In the genomic region with DNA sequence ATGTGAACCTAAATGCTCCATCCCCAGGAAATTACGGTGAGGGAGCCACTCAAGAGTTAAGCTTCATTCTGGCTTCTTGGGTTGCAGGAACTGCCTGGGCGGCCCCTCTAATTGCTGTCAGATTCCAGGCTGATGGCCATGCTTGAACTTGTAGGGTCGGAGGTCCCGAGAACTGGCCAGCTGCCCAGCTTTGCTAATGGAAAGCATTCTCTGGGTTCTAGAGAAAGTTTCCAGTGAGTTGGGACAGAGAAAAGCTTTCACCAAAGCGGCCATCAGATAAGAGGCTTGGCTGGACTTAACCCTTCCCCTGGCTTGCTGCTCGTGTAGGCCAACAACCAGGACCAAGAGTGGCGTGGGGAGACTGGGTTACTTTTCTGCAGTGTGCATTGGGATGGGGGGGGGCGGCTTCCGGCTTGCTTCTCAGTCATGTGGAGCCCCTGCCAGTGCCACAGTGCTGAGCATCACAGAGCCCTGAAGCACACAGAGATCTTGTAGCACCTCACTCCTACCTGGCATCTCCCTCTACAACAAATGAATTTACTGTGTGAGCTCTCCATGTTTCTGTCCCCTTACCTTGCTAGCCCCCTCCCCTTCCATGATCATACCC, we compare ENCODE assay signal across 10 mouse cellular contexts. TPM values are rescaled to one million over a fixed set of nuclear protein-coding genes. Genes with fewer than 3 reads are reported as not detected.
DNase-seq lines count a peak whose midpoint lies in the region; ATAC-seq lines count a peak whose summit lies in the region.
"Had no signal": no experiment of that assay in that cellular context is flagged by ENCODE, and none has a peak within 500 bp of the region (broad histone marks: within the 10 kb centered on the region; RNA-seq: fewer than 3 reads in every experiment).

No protein-coding gene starts in this region.

- peaks cover 7% of the 10 kb centered on the region; the same call in 1 of the 2 replicates for H3K36me3 ChIP-seq in forebrain, embryonic 14.5 days (ENCODE audit: control insufficient read depth, insufficient read depth, low read length)
- H3K36me3 ChIP-seq in forebrain, embryonic 12.5 days (replicated peaks): 0 out of 2 replicates have a peak, but pooled peaks cover 3% of the 10 kb centered on the region
- no peaks in the 10 kb centered on the region for H3K36me3 ChIP-seq in heart, embryonic 11.5 days (ENCODE audit: control insufficient read depth, insufficient read depth, low read length)
- no peaks in the 10 kb centered on the region for H3K36me3 ChIP-seq in kidney, embryonic 14.5 days (ENCODE audit: control insufficient read depth, insufficient read depth, low read length)
- H3K36me3 ChIP-seq: limb, embryonic 15.5 days had no signal

- peak; percentile 63 for DNase-seq in forebrain, embryonic 14.5 days (ENCODE audit: low spot score)
- peak; percentile 91 for DNase-seq in Muller cell, postnatal 12 days (ENCODE audit: inconsistent ontology term)
- DNase-seq in lung, postnatal 14 days: peak; percentile 81
- no peak for DNase-seq in spleen, adult 18-20 months

- H3K27me3 ChIP-seq in forebrain, embryonic 14.5 days (replicated peaks; ENCODE audit: control insufficient read depth, insufficient read depth, low read length): no peaks in the 10 kb centered on the region
- no peaks in the 10 kb centered on the region for H3K27me3 ChIP-seq in forebrain, embryonic 12.5 days
- no peaks in the 10 kb centered on the region for H3K27me3 ChIP-seq in heart, embryonic 11.5 days (ENCODE audit: control insufficient read depth, insufficient read depth, low read length)
- no peaks in the 10 kb centered on the region for H3K27me3 ChIP-seq in kidney, embryonic 14.5 days (ENCODE audit: control insufficient read depth, insufficient read depth, low read length)

- no peak overlapping the region for H3K4me2 ChIP-seq in forebrain, embryonic 14.5 days (ENCODE audit: low read length)
- H3K4me2 ChIP-seq in forebrain, embryonic 12.5 days: no peak overlapping the region
- H3K4me2 ChIP-seq in heart, embryonic 11.5 days: no peak overlapping the region; the same call in 1 of the 2 replicates
- H3K4me2 ChIP-seq in kidney, embryonic 14.5 days (replicated peaks; ENCODE audit: low read depth, low read length): no peak overlapping the region; the same call in 1 of the 2 replicates
- H3K4me2 ChIP-seq: limb, embryonic 15.5 days had no signal

- H3K9ac ChIP-seq in forebrain, embryonic 14.5 days (ENCODE audit: low read length): no peak overlapping the region
- no peak overlapping the region for H3K9ac ChIP-seq in forebrain, embryonic 12.5 days
- no peak overlapping the region for H3K9ac ChIP-seq in heart, embryonic 11.5 days (ENCODE audit: low read depth, low read length)
- H3K9ac ChIP-seq in kidney, embryonic 14.5 days (ENCODE audit: low read depth, low read length): no peak overlapping the region
- H3K9ac ChIP-seq: limb, embryonic 15.5 days had no signal

- H3K4me3 ChIP-seq in forebrain, embryonic 14.5 days (ENCODE audit: low read depth, low read length): no peak overlapping the region
- no peak overlapping the region for H3K4me3 ChIP-seq in forebrain, embryonic 12.5 days (replicated peaks)
- H3K4me3 ChIP-seq in heart, embryonic 11.5 days (ENCODE audit: low read depth, low read length): no peak overlapping the region
- no peak overlapping the region for H3K4me3 ChIP-seq in kidney, embryonic 14.5 days (ENCODE audit: low read length)
- H3K4me3 ChIP-seq: limb, embryonic 15.5 days had no signal

- H3K27ac ChIP-seq in forebrain, embryonic 14.5 days (ENCODE audit: low read depth, low read length): no peak overlapping the region
- no peak overlapping the region for H3K27ac ChIP-seq in forebrain, embryonic 12.5 days
- peak overlapping the region; percentile 62 for H3K27ac ChIP-seq in heart, embryonic 11.5 days (ENCODE audit: low read depth, low read length)
- peak overlapping the region; percentile 90 for H3K27ac ChIP-seq in kidney, embryonic 14.5 days (ENCODE audit: low read depth, low read length)
- H3K27ac ChIP-seq: limb, embryonic 15.5 days had no signal

- 54% methylated on average over 9 of the region's 9 CpGs for WGBS in forebrain, embryonic 14.5 days
- 66% methylated on average over 9 of the region's 9 CpGs for WGBS in forebrain, embryonic 12.5 days
- WGBS in heart, embryonic 11.5 days (ENCODE audit: insufficient replicate concordance): 29% methylated on average over 9 of the region's 9 CpGs
- WGBS in kidney, embryonic 14.5 days: 13% methylated on average over 9 of the region's 9 CpGs

- H3K9me3 ChIP-seq in forebrain, embryonic 14.5 days (replicated peaks; ENCODE audit: control insufficient read depth, low read length): no peaks in the 10 kb centered on the region
- no peaks in the 10 kb centered on the region for H3K9me3 ChIP-seq in forebrain, embryonic 12.5 days
- H3K9me3 ChIP-seq in heart, embryonic 11.5 days (replicated peaks; ENCODE audit: control insufficient read depth, low read length): no peaks in the 10 kb centered on the region
- H3K9me3 ChIP-seq in kidney, embryonic 14.5 days (ENCODE audit: control insufficient read depth, low read length): no peaks in the 10 kb centered on the region
- H3K9me3 ChIP-seq: limb, embryonic 15.5 days had no signal

- no peaks in the 10 kb centered on the region for H3K4me1 ChIP-seq in forebrain, embryonic 14.5 days (ENCODE audit: control insufficient read depth, insufficient read depth, low read length)
- H3K4me1 ChIP-seq in forebrain, embryonic 12.5 days: peaks cover 12% of the 10 kb centered on the region
- peaks cover 27% of the 10 kb centered on the region for H3K4me1 ChIP-seq in heart, embryonic 11.5 days (ENCODE audit: control insufficient read depth, insufficient read depth, low read length)
- H3K4me1 ChIP-seq in kidney, embryonic 14.5 days (ENCODE audit: control insufficient read depth, insufficient read depth, low read length): peaks cover 45% of the 10 kb centered on the region

- no peak for ATAC-seq in forebrain, embryonic 14.5 days
- ATAC-seq in forebrain, embryonic 12.5 days (ENCODE audit: low FRiP score): no peak
- ATAC-seq in heart, embryonic 11.5 days (replicated peaks; ENCODE audit: insufficient number of reproducible peaks, low FRiP score, low TSS enrichment): peak; percentile 59; the same call in 1 of the 2 replicates
- ATAC-seq in kidney, embryonic 14.5 days (ENCODE audit: low FRiP score, low TSS enrichment): peak; percentile 77
- no peak for ATAC-seq in cerebellum, adult (ENCODE audit: insufficient number of reproducible peaks, low FRiP score, low TSS enrichment)

RNA-seq across cellular contexts. Expression of a gene that starts 15.8 kb away (rescaled TPM):
- 13.7 and 20.2 TPM in 2 replicates for polyA plus RNA-seq in forebrain, embryonic 14.5 days (2014; fragmentation: Nextera tagmentation; extraction: Ambion mirVana)
- polyA plus RNA-seq in forebrain, embryonic 12.5 days (2016; fragmentation: Nextera tagmentation; extraction: Ambion mirVana): 19.9 and 21.8 TPM in 2 replicates
- polyA plus RNA-seq in heart, embryonic 11.5 days (2014; fragmentation: Nextera tagmentation; extraction: Ambion mirVana): 2.9 and 3.0 TPM in 2 replicates
- 2.2 and 3.9 TPM in 2 replicates for polyA plus RNA-seq in kidney, embryonic 14.5 days (2014; fragmentation: Nextera tagmentation; extraction: Ambion mirVana)

RNA-seq across cellular contexts. Expression of a gene that starts 25.2 kb away (rescaled TPM):
- 181 and 203 TPM in 2 replicates for polyA plus RNA-seq in forebrain, embryonic 14.5 days (2014; fragmentation: Nextera tagmentation; extraction: Ambion mirVana)
- polyA plus RNA-seq in forebrain, embryonic 12.5 days (2016; fragmentation: Nextera tagmentation; extraction: Ambion mirVana): 174 and 194 TPM in 2 replicates
- polyA plus RNA-seq in heart, embryonic 11.5 days (2014; fragmentation: Nextera tagmentation; extraction: Ambion mirVana): 148 and 165 TPM in 2 replicates
- polyA plus RNA-seq in kidney, embryonic 14.5 days (2014; fragmentation: Nextera tagmentation; extraction: Ambion mirVana): 115 and 157 TPM in 2 replicates

RNA-seq across cellular contexts. Expression of a gene that starts 30.0 kb away (rescaled TPM):
- 13.7 and 14.0 TPM in 2 replicates for polyA plus RNA-seq in forebrain, embryonic 14.5 days (2014; fragmentation: Nextera tagmentation; extraction: Ambion mirVana)
- polyA plus RNA-seq in forebrain, embryonic 12.5 days (2016; fragmentation: Nextera tagmentation; extraction: Ambion mirVana): 40.2 and 40.5 TPM in 2 replicates
- 22.8 and 27.7 TPM in 2 replicates for polyA plus RNA-seq in heart, embryonic 11.5 days (2014; fragmentation: Nextera tagmentation; extraction: Ambion mirVana)
- polyA plus RNA-seq in kidney, embryonic 14.5 days (2014; fragmentation: Nextera tagmentation; extraction: Ambion mirVana): 48.7 and 49.9 TPM in 2 replicates

RNA-seq across cellular contexts. Expression of a gene that starts 58.6 kb away (rescaled TPM):
- polyA plus RNA-seq in forebrain, embryonic 14.5 days (2014; fragmentation: Nextera tagmentation; extraction: Ambion mirVana): 0.11 TPM in 1 of 2 replicates, not detected in the other
- 0.13 and 0.14 TPM in 2 replicates for polyA plus RNA-seq in forebrain, embryonic 12.5 days (2016; fragmentation: Nextera tagmentation; extraction: Ambion mirVana)
- 0.06 TPM in 1 of 2 replicates, not detected in the other for polyA plus RNA-seq in heart, embryonic 11.5 days (2014; fragmentation: Nextera tagmentation; extraction: Ambion mirVana)
- polyA plus RNA-seq in kidney, embryonic 14.5 days (2014; fragmentation: Nextera tagmentation; extraction: Ambion mirVana): not detected in 2 replicates
- polyA plus RNA-seq: spleen, adult 2 months had no signal

Comparison
In these comparisons a context has a peak if more than half of its experiments do, and no peak if none do; other contexts are left out.
1. ATAC-seq: peak in heart, embryonic 11.5 days (single experiment) and kidney, embryonic 14.5 days (single experiment); none in forebrain, embryonic 14.5 days (single experiment), forebrain, embryonic 12.5 days (single experiment) and cerebellum, adult (single experiment).
2. DNase-seq: peak in forebrain, embryonic 14.5 days (single experiment), Muller cell, postnatal 12 days (single experiment) and lung, postnatal 14 days (single experiment); none in spleen, adult 18-20 months (0 of 2).
3. H3K27ac ChIP-seq: peak in heart, embryonic 11.5 days (single experiment) and kidney, embryonic 14.5 days (single experiment); none in forebrain, embryonic 14.5 days (single experiment) and forebrain, embryonic 12.5 days (single experiment).